ENCODE assay signal across 9 mouse cellular contexts in genomic region chr6:136861020-136861419, GRCm38 (mm10). TPM values are rescaled to one million over a fixed set of nuclear protein-coding genes. Genes with fewer than 3 reads are reported as not detected.
DNase-seq lines count a peak whose midpoint lies in the region; ATAC-seq and TF ChIP-seq lines count a peak whose summit lies in the region.
"Had no signal": no experiment of that assay in that cellular context is flagged by ENCODE, and none has a peak within 500 bp of the region (broad histone marks: within the 10 kb centered on the region; RNA-seq: fewer than 3 reads in every experiment).

No protein-coding gene starts in this region.

- peaks cover 0 to 4% of the 10 kb centered on the region in 2 experiments; a peak in 1 of 4 replicates for H3K36me3 ChIP-seq in MEL (ENCODE audit: control insufficient read depth in 1 of 2, insufficient read depth in 2 of 2, low read length in 2 of 2)
- no peaks in the 10 kb centered on the region for H3K36me3 ChIP-seq in hindbrain, embryonic 11.5 days (ENCODE audit: control insufficient read depth, insufficient read depth, low read length)
- H3K36me3 ChIP-seq in lung, embryonic 15.5 days: no peaks in the 10 kb centered on the region

- peak; percentile 86 for TF ChIP-seq CTCF in layer of hippocampus, adult 2 months (conservative IDR thresholded peaks at IDR 0.05)
- peak; percentile 23 to 81 (median 65); a peak in 5 of 6 replicates for TF ChIP-seq CTCF in MEL (IDR thresholded peaks at IDR 0.05 in 2 of 3, conservative IDR thresholded peaks at IDR 0.05 in 1 of 3; ENCODE audit: control insufficient read depth in 1 of 3, insufficient read depth in 1 of 3, low read depth in 2 of 3, low read length in 3 of 3, poor library complexity in 1 of 3, severe bottlenecking in 1 of 3)

- no peak for TF ChIP-seq POLR2A in MEL (IDR thresholded peaks at IDR 0.05; ENCODE audit: control insufficient read depth in 1 of 2, insufficient read depth in 1 of 2, low read depth in 1 of 2, low read length in 2 of 2, poor library complexity in 1 of 2)

- no peak for TF ChIP-seq EP300 in MEL (IDR thresholded peaks at IDR 0.05; ENCODE audit: low read depth in 1 of 2, low read length in 2 of 2)

- peak; percentile 43 to 59 for DNase-seq in layer of hippocampus, adult 2 months (ENCODE audit: low spot score in 2 of 2)
- no peak for DNase-seq in layer of hippocampus, postnatal 10 days (ENCODE audit: low spot score in 2 of 2)
- peak; percentile 66 for DNase-seq in MEL (ENCODE audit: low read depth, low spot score)
- peak; percentile 74 for DNase-seq in hindbrain, embryonic 11.5 days (ENCODE audit: low spot score)
- peak; percentile 23 for DNase-seq in thymus, postnatal 25 days
- no peak for DNase-seq in right cerebral cortex, postnatal 25 days

- 51% methylated on average over 9 of the region's 9 CpGs for WGBS in hindbrain, embryonic 11.5 days
- 19% methylated on average over 9 of the region's 9 CpGs for WGBS in lung, embryonic 15.5 days

- H3K4me3 ChIP-seq in layer of hippocampus, adult 2 months: no peak overlapping the region; the same call in 1 of the 2 replicates
- no peak overlapping the region for H3K4me3 ChIP-seq in MEL (ENCODE audit: control insufficient read depth in 1 of 2, insufficient read depth in 1 of 2, low read depth in 2 of 2, low read length in 2 of 2)
- H3K4me3 ChIP-seq in hindbrain, embryonic 11.5 days (ENCODE audit: low read depth, low read length): no peak overlapping the region
- H3K4me3 ChIP-seq in lung, embryonic 15.5 days: no peak overlapping the region

- H3K9me3 ChIP-seq in MEL (replicated peaks; ENCODE audit: insufficient read depth, low read length): no peaks in the 10 kb centered on the region
- H3K9me3 ChIP-seq in hindbrain, embryonic 11.5 days (ENCODE audit: control insufficient read depth, low read length): no peaks in the 10 kb centered on the region
- no peaks in the 10 kb centered on the region for H3K9me3 ChIP-seq in lung, embryonic 15.5 days

- TF ChIP-seq RAD21 in MEL (IDR thresholded peaks at IDR 0.05; ENCODE audit: low read depth, low read length): peak; percentile 87

- peak; percentile 46 for ATAC-seq in common myeloid progenitor, adult 5-6 weeks (replicated peaks; ENCODE audit: low read depth, poor library complexity, severe bottlenecking)
- no peak for ATAC-seq in hindbrain, embryonic 11.5 days (ENCODE audit: low FRiP score)
- ATAC-seq in lung, embryonic 15.5 days (ENCODE audit: borderline replicate concordance, extremely low read depth, low FRiP score, low TSS enrichment): no peak

- no peak overlapping the region for H3K9ac ChIP-seq in MEL (ENCODE audit: control insufficient read depth, low read depth, low read length, poor library complexity, severe bottlenecking)
- no peak overlapping the region for H3K9ac ChIP-seq in hindbrain, embryonic 11.5 days (ENCODE audit: low read depth, low read length)
- no peak overlapping the region for H3K9ac ChIP-seq in lung, embryonic 15.5 days

- H3K4me2 ChIP-seq in hindbrain, embryonic 11.5 days (replicated peaks; ENCODE audit: low read depth, low read length): no peak overlapping the region
- 0 out of 2 replicates have a peak overlapping the region, but pooled peaks have one; percentile 7 for H3K4me2 ChIP-seq in lung, embryonic 15.5 days

- no peaks in the 10 kb centered on the region for H3K79me2 ChIP-seq in MEL (ENCODE audit: control insufficient read depth, insufficient read depth, low read length, poor library complexity)

- H3K27me3 ChIP-seq in MEL (ENCODE audit: control insufficient read depth in 1 of 2, insufficient read depth in 2 of 2, low read length in 2 of 2): peaks cover 3% of the 10 kb centered on the region in 2 experiments; a peak in 3 of 4 replicates
- no peaks in the 10 kb centered on the region for H3K27me3 ChIP-seq in hindbrain, embryonic 11.5 days (ENCODE audit: control insufficient read depth, insufficient read depth, low read length)
- H3K27me3 ChIP-seq in lung, embryonic 15.5 days: no peaks in the 10 kb centered on the region

- H3K4me1 ChIP-seq in MEL (ENCODE audit: control insufficient read depth in 1 of 2, insufficient read depth in 2 of 2, low read length in 2 of 2): peaks cover 0 to 10% of the 10 kb centered on the region in 2 experiments; a peak in 3 of 4 replicates
- no peaks in the 10 kb centered on the region for H3K4me1 ChIP-seq in hindbrain, embryonic 11.5 days (replicated peaks; ENCODE audit: control insufficient read depth, insufficient read depth, low read length)
- peaks cover 44% of the 10 kb centered on the region for H3K4me1 ChIP-seq in lung, embryonic 15.5 days

- H3K27ac ChIP-seq in layer of hippocampus, adult 2 months: no peak overlapping the region
- no peak overlapping the region for H3K27ac ChIP-seq in MEL (ENCODE audit: control insufficient read depth, low read depth, low read length)
- no peak overlapping the region for H3K27ac ChIP-seq in hindbrain, embryonic 11.5 days (ENCODE audit: low read depth, low read length)
- peak overlapping the region; percentile 65 for H3K27ac ChIP-seq in lung, embryonic 15.5 days

TF ChIP-seq in MEL, 35 proteins besides CTCF, POLR2A, EP300 and RAD21:
- TF ChIP-seq HCFC1 (IDR thresholded peaks at IDR 0.05; ENCODE audit: low read depth, low read length) (no peak), MAFK (IDR thresholded peaks at IDR 0.05; ENCODE audit: borderline replicate concordance, low read depth, low read length) (no peak), GABPA (IDR thresholded peaks at IDR 0.05; ENCODE audit: low read depth, low read length) (no peak), ZC3H11A (IDR thresholded peaks at IDR 0.05; ENCODE audit: low read depth, low read length) (peak; percentile 95), SMC3 (IDR thresholded peaks at IDR 0.05; ENCODE audit: low read depth, low read length) (peak; percentile 91), BHLHE40 (IDR thresholded peaks at IDR 0.05; ENCODE audit: borderline replicate concordance, low read depth, low read length) (0 out of 2 replicates have a peak, but pooled peaks have one; percentile 22), ZNF384 (IDR thresholded peaks at IDR 0.05; ENCODE audit: low read depth, low read length) (peak; percentile 29; the same call in 1 of the 2 replicates)

RNA-seq across cellular contexts. Expression of gene Art4, which starts 3.5 kb away (rescaled TPM):
- not detected for total RNA-seq in layer of hippocampus, adult 2 months (2021)
- total RNA-seq in layer of hippocampus, postnatal 10 days (2021): under 1 TPM in 1 of 2 experiments, not detected in 1; 0.23 TPM
- 0.13 and 0.50 TPM in 2 replicates for total RNA-seq in MEL (2012; rRNA removed)
- polyA plus RNA-seq in MEL (2012; ENCODE audit: insufficient read depth in 1 of 2, insufficient read length in 2 of 2, low read depth in 1 of 2, low replicate concordance in 2 of 2, missing spikeins in 1 of 2): under 1 TPM in 1 of 2 experiments, not detected in 1; 0.60 TPM
- total RNA-seq in common myeloid progenitor, adult 5-6 weeks (2017): 11.3 and 14.2 TPM in 2 replicates
- polyA plus RNA-seq in hindbrain, embryonic 11.5 days (2014; fragmentation: Nextera tagmentation; extraction: Ambion mirVana): 0.52 and 0.90 TPM in 2 replicates
- polyA plus RNA-seq in lung, embryonic 15.5 days (2015; fragmentation: Nextera tagmentation; extraction: Ambion mirVana): 6.6 and 7.1 TPM in 2 replicates

RNA-seq across cellular contexts. Expression of gene Mgp, which starts 14.6 kb away (rescaled TPM):
- 10 to 100 TPM; 23.1 to 29.1 TPM for total RNA-seq in layer of hippocampus, adult 2 months (2021)
- total RNA-seq in layer of hippocampus, postnatal 10 days (2021): 10 to 100 TPM; 15.1 to 26.3 TPM
- not detected in 2 replicates for total RNA-seq in MEL (2012; rRNA removed)
- polyA plus RNA-seq in MEL (2012; ENCODE audit: insufficient read depth in 1 of 2, insufficient read length in 2 of 2, low read depth in 1 of 2, low replicate concordance in 2 of 2, missing spikeins in 1 of 2): not detected
- total RNA-seq in common myeloid progenitor, adult 5-6 weeks (2017): not detected in 2 replicates
- polyA plus RNA-seq in hindbrain, embryonic 11.5 days (2014; fragmentation: Nextera tagmentation; extraction: Ambion mirVana): 4.7 and 8.3 TPM in 2 replicates
- 918 and 931 TPM in 2 replicates for polyA plus RNA-seq in lung, embryonic 15.5 days (2015; fragmentation: Nextera tagmentation; extraction: Ambion mirVana)

RNA-seq across cellular contexts. Expression of gene Smco3, which starts 25.8 kb away (rescaled TPM):
- 1 to 10 TPM; 5.8 to 7.9 TPM for total RNA-seq in layer of hippocampus, adult 2 months (2021)
- 1 to 10 TPM; 2.7 to 3.5 TPM for total RNA-seq in layer of hippocampus, postnatal 10 days (2021)
- total RNA-seq in MEL (2012; rRNA removed): not detected in 2 replicates
- not detected for polyA plus RNA-seq in MEL (2012; ENCODE audit: insufficient read depth in 1 of 2, insufficient read length in 2 of 2, low read depth in 1 of 2, low replicate concordance in 2 of 2, missing spikeins in 1 of 2)
- total RNA-seq in common myeloid progenitor, adult 5-6 weeks (2017): 0.82 TPM in 1 of 2 replicates, not detected in the other
- polyA plus RNA-seq in hindbrain, embryonic 11.5 days (2014; fragmentation: Nextera tagmentation; extraction: Ambion mirVana): 0.63 TPM in 1 of 2 replicates, not detected in the other
- polyA plus RNA-seq in lung, embryonic 15.5 days (2015; fragmentation: Nextera tagmentation; extraction: Ambion mirVana): 2.5 and 2.9 TPM in 2 replicates
- polyA plus RNA-seq: spleen, adult 2 months had no signal

RNA-seq across cellular contexts. Expression of gene Wbp11, which starts 33.0 kb away (rescaled TPM):
- 100 to 1,000 TPM; 134 to 138 TPM for total RNA-seq in layer of hippocampus, adult 2 months (2021)
- total RNA-seq in layer of hippocampus, postnatal 10 days (2021): 100 to 1,000 TPM; 109 to 110 TPM
- total RNA-seq in MEL (2012; rRNA removed): 43.5 and 58.0 TPM in 2 replicates
- 100 to 1,000 TPM; 294 to 411 TPM for polyA plus RNA-seq in MEL (2012; ENCODE audit: insufficient read depth in 1 of 2, insufficient read length in 2 of 2, low read depth in 1 of 2, low replicate concordance in 2 of 2, missing spikeins in 1 of 2)
- 54.6 and 101 TPM in 2 replicates for total RNA-seq in common myeloid progenitor, adult 5-6 weeks (2017)
- 116 and 130 TPM in 2 replicates for polyA plus RNA-seq in hindbrain, embryonic 11.5 days (2014; fragmentation: Nextera tagmentation; extraction: Ambion mirVana)
- polyA plus RNA-seq in lung, embryonic 15.5 days (2015; fragmentation: Nextera tagmentation; extraction: Ambion mirVana): 97.8 and 101 TPM in 2 replicates

RNA-seq across cellular contexts. Expression of gene BC049715, which starts 33.6 kb away (rescaled TPM):
- total RNA-seq in layer of hippocampus, adult 2 months (2021): 1 to 10 TPM; 3.8 to 5.4 TPM
- 1 to 10 TPM; 3.1 to 4.9 TPM for total RNA-seq in layer of hippocampus, postnatal 10 days (2021)
- 0.26 and 0.27 TPM in 2 replicates for total RNA-seq in MEL (2012; rRNA removed)
- 1 to 10 TPM in 1 of 2 experiments, not detected in 1; 1.2 TPM for polyA plus RNA-seq in MEL (2012; ENCODE audit: insufficient read depth in 1 of 2, insufficient read length in 2 of 2, low read depth in 1 of 2, low replicate concordance in 2 of 2, missing spikeins in 1 of 2)
- total RNA-seq in common myeloid progenitor, adult 5-6 weeks (2017): 1.5 and 3.2 TPM in 2 replicates
- polyA plus RNA-seq in hindbrain, embryonic 11.5 days (2014; fragmentation: Nextera tagmentation; extraction: Ambion mirVana): 0.90 and 2.3 TPM in 2 replicates
- polyA plus RNA-seq in lung, embryonic 15.5 days (2015; fragmentation: Nextera tagmentation; extraction: Ambion mirVana): 2.0 and 2.1 TPM in 2 replicates

Comparison
In these comparisons a context has a peak if more than half of its experiments do, and no peak if none do; other contexts are left out.
1. DNase-seq: peak in layer of hippocampus, adult 2 months (2 of 2), MEL (single experiment), hindbrain, embryonic 11.5 days (single experiment) and thymus, postnatal 25 days (single experiment); none in layer of hippocampus, postnatal 10 days (0 of 2) and right cerebral cortex, postnatal 25 days (single experiment).
2. RNA of gene Mgp, which starts 14.6 kb away (total RNA-seq): 23.1 to 29.1 TPM in layer of hippocampus, adult 2 months and 15.1 to 26.3 TPM in layer of hippocampus, postnatal 10 days; not detected in MEL and not detected in common myeloid progenitor, adult 5-6 weeks; every median in the first group is over 10 times any median in the second.